Mouse (Mus musculus) erythroblast, embryonic 14.5 days (primary cell): ENCODE data around the gene Hoxa13.

Experiments used
- GATA1 ChIP-seq: IDR thresholded peaks from 2 replicates; pipeline ENCODE4 v1.6.1; 2012; ENCODE audit warnings: low read length, inconsistent platforms, mixed read lengths
- TAL1 ChIP-seq: IDR thresholded peaks from 3 replicates; pipeline ENCODE4 v1.6.1; 2012; ENCODE audit warnings: low read length, inconsistent platforms, mixed read lengths

DNA sequence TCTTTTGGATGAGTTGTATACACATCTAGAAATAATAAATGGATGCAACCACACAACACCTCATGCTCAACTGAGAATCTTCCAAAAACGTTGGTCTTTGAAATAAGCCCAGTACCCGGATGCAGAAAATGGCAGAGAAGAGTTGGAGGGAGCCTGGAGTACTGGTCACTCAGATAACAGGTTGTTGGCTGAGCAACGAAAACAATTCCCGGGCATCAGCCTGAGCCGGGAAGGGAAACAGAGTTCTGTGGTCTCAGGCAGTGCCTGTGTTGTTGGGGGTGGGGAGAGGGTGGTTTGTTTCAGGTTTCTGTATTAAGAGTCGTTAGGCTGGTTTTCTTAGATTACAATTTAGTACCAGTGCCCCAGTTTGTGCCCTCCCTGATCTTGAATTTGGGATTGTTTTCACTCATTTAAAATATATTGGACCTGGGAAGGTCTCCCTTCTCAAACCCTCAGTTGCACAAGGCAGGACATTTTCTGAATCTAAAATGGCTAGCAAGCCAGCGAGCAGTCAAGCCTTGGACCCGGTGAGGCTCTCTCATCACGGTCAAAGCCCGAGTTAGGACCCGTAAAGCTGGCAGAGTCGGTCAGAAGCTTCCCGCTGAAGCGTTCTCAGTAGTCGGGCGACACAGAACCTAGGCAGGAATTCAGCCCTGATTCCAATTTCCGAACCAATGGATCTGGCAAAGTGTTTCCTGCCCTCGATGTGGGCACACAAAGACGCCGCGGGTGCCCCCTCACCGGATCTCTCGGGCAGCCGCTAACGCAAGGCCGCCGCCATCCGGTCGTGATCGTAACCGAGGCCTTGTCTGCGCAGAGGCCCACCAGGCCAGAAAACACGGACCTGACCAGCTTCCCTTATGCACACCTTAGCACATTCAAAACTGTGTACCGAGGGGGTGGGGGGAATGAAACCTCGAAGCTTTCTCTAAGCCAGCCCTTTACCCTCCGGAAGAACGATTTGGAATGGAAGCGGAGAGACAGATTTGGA lies 31.9 kb downstream of the Hoxa13 start:
- TF ChIP-seq TAL1 = no peak
- TF ChIP-seq GATA1 = no peak
